Mouse (Mus musculus): Measurements from ENCODE around the gene Rbfox1. TPM values are rescaled to one million over a fixed set of nuclear protein-coding genes. Genes with fewer than 3 reads are reported as not detected.

Gene Rbfox1
- polyA plus RNA-seq, 1 experiment = 4.0 TPM

DNA sequence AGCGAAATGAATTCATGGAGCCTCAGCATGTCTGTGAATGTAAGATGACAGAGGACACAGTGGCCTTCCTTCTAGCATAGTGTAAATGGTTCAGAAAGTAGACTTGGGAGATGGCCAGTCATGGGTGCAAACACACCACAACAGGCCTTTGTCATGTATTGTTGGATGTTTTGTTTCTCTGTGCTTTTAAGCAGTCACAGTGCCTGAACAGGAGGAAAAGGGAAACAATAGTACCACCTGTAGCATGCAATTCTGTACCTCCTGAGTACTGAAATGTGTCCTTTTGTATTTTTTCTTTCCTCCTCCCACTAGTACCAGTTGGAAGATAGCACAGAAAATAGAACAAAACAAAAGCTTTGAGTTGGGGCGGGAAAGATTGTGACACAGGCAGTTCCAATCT, 968.6 kb downstream of the Rbfox1 start:
- Histone ChIP-seq H3K4me1 (ENCODE audit: control insufficient read depth, insufficient read depth, low read length) (no peaks in the 10 kb centered on the region), H3K4me3 (replicated peaks; ENCODE audit: extremely low read depth, low read depth, low read length) (no peak overlapping the region)
- no peak for DNase-seq
- 83% methylated on average over 2 of the region's 2 CpGs for WGBS
- TF ChIP-seq POLR2A (IDR thresholded peaks at IDR 0.05; ENCODE audit: borderline replicate concordance, extremely low read depth, low read depth, low read length) = no peak
- no peak for TF ChIP-seq CTCF (IDR thresholded peaks at IDR 0.05; ENCODE audit: insufficient read depth, low read length)

DNA sequence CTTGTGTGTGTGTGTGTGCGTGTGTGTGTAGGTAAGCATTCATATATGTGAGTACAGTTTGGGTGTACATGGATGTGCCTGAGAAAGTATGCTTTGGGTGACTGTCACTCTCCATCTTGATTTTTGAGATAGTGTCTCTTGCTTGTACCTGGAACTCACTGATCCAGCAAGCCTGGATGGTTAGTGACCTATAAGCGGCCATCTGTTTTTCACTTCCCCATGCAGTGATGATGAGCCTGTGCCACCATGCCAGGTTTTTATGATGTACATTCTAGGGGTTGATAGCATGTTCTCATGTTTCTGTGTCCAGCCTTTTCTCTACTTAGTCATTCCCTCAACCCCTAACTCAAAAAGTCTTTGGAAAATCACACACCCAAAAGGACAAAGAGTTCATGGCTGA, 976.5 kb downstream of the Rbfox1 start:
- Histone ChIP-seq H3K4me1 (ENCODE audit: control insufficient read depth, insufficient read depth, low read length) (no peaks in the 10 kb centered on the region), H3K4me3 (replicated peaks; ENCODE audit: extremely low read depth, low read depth, low read length) (no peak overlapping the region)
- TF ChIP-seq POLR2A (IDR thresholded peaks at IDR 0.05; ENCODE audit: borderline replicate concordance, extremely low read depth, low read depth, low read length) = no peak
- TF ChIP-seq CTCF (IDR thresholded peaks at IDR 0.05; ENCODE audit: insufficient read depth, low read length) = no peak
- WGBS = 93% methylated on average over 2 of the region's 2 CpGs
- no peak for DNase-seq

DNA sequence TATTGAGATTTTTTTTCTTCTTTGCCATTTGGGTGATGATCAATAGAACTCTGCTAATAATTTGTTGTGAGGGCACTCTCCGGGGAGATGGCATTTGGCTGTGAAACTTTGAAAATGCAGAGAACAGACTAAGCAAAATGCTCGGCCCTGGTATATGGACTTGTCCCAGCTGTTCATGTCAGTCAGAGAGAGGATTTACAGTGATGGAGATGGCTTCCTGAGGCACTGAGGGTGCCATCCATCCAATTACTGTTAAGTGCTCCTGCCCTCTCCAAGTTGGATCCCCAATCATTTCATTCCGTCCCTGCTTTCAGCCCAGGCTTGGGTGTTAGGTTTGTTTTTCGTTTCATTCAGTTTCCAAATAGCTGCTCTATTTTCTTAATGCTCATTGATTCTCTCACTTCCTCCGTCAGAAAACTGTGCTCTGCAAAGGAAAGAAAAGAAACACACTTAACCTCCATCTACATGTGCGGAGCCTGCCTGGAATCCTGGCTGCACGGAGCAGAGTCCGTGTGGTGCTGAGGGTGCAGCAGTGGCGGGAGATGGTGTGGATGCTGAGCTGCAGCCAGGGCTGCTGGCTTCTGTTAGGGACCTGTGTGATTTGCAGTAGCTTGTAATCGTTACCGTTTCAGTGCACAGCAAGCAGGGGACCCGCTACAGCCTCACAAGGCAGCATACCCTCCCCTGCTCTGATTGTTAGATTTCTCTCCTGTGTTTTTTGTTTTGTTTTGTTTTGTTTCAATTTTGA, 997.7 kb downstream of the Rbfox1 start:
- Histone ChIP-seq H3K4me3 (replicated peaks; ENCODE audit: extremely low read depth, low read depth, low read length) (no peak overlapping the region), H3K4me1 (ENCODE audit: control insufficient read depth, insufficient read depth, low read length) (no peaks in the 10 kb centered on the region)
- TF ChIP-seq POLR2A (IDR thresholded peaks at IDR 0.05; ENCODE audit: borderline replicate concordance, extremely low read depth, low read depth, low read length) (no peak), CTCF (IDR thresholded peaks at IDR 0.05; ENCODE audit: insufficient read depth, low read length) (no peak)
- WGBS = 56% methylated on average over 12 of the region's 12 CpGs
- no peak for DNase-seq

DNA sequence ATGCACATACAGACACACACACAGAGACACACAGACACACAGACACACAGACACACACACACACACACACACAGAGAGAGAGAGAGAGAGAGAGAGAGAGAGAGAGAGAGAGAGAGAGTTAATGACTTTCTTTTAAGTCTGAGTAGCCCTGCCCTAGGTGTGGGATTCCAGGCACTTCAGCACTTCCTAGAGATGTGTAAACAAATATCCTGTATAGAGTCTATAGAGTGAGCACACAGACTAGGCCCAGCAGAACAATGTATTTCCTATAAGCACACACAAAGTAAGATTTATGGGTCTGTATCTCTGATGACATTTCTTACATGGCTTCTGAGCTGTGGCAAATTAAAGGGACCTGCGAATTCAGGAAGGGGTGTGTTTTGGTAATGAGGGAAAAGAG, 998.6 kb downstream of the Rbfox1 start:
- 50% methylated on average over 1 of the region's 1 CpGs for WGBS

DNA sequence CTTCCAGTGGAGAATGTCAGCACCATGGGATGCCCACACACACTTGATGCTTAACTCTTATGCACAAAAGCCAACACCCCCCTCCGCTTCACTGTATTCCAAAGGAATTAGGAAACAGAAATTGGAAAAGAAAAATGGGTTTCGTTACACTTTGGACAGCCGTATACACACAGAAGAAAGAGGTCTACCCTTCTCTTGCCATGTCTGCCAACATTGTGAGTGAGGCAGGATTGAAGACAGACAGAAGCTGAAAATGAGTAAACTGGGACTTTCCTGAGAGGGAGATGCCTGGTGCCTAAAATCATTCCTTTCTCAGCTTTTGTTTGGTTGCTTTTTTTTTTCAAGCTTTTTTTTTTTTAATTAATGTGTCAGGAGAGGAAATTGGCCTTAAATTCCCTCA, 1000.5 kb downstream of the Rbfox1 start:
- DNase-seq = no peak
- no peak overlapping the region for H3K4me3 ChIP-seq (replicated peaks; ENCODE audit: extremely low read depth, low read depth, low read length)
- 78% methylated on average over 3 of the region's 3 CpGs for WGBS
- TF ChIP-seq POLR2A (IDR thresholded peaks at IDR 0.05; ENCODE audit: borderline replicate concordance, extremely low read depth, low read depth, low read length) (no peak), CTCF (IDR thresholded peaks at IDR 0.05; ENCODE audit: insufficient read depth, low read length) (no peak)
- peaks cover 5% of the 10 kb centered on the region; the same call in 1 of the 2 replicates for H3K4me1 ChIP-seq (ENCODE audit: control insufficient read depth, insufficient read depth, low read length)

More for the DNA sequence above, 998.6 kb downstream of the Rbfox1 start:
- DNase-seq = no peak
- Histone ChIP-seq H3K4me3 (replicated peaks; ENCODE audit: extremely low read depth, low read depth, low read length) (no peak overlapping the region), H3K4me1 (ENCODE audit: control insufficient read depth, insufficient read depth, low read length) (no peaks in the 10 kb centered on the region)
- TF ChIP-seq CTCF (IDR thresholded peaks at IDR 0.05; ENCODE audit: insufficient read depth, low read length) = no peak
- no peak for TF ChIP-seq POLR2A (IDR thresholded peaks at IDR 0.05; ENCODE audit: borderline replicate concordance, extremely low read depth, low read depth, low read length)

DNA sequence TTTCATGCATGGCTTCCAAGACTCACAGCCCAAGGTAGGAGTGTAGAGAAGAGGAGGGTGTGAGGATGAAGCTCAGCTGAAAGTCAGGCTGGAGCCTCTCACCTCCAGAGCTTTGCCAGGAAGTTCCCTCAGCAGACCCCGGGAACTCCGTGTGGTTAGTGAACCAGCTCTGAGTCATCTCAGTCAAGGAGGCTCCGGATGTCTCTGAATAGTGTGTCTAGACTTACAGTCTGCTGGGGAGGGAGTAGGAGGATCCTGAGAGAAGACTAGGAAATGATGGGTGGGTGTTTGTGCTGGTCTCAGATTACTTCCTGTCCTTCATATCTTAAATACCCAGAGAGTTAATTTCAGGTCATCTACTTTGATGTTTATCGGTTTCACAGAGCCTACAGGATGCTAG, 1004.1 kb downstream of the Rbfox1 start:
- H3K4me1 ChIP-seq (ENCODE audit: control insufficient read depth, insufficient read depth, low read length) = peaks cover 5% of the 10 kb centered on the region; the same call in 1 of the 2 replicates
- no peak for TF ChIP-seq CTCF (IDR thresholded peaks at IDR 0.05; ENCODE audit: insufficient read depth, low read length)
- no peak for TF ChIP-seq POLR2A (IDR thresholded peaks at IDR 0.05; ENCODE audit: borderline replicate concordance, extremely low read depth, low read depth, low read length)
- no peak for DNase-seq
- WGBS = 15% methylated on average over 4 of the region's 4 CpGs
- no peak overlapping the region for H3K4me3 ChIP-seq (replicated peaks; ENCODE audit: extremely low read depth, low read depth, low read length)

DNA sequence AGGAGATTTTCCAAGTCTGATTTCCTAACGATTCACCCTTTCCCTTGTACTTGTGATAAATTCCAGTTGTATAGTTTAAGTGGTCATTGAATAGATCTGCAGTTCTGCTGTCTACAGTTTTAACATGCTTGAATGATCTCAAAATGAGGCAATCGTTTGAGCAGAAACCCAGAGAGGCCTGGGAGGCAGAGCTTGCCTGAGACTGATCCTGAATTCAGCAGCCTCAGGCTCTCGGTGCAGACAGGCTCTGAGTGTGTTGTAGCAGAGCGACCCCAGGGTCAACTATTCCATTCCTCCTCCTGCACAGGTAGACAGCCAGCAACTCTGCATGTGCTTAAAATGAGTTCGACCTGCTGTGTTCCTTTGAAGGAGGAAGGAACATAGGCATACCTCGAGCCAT, 1012.6 kb downstream of the Rbfox1 start:
- Histone ChIP-seq H3K4me1 (ENCODE audit: control insufficient read depth, insufficient read depth, low read length) (peaks cover 7% of the 10 kb centered on the region), H3K4me3 (replicated peaks; ENCODE audit: extremely low read depth, low read depth, low read length) (no peak overlapping the region)
- WGBS = 77% methylated on average over 6 of the region's 6 CpGs
- DNase-seq = no peak
- TF ChIP-seq CTCF (IDR thresholded peaks at IDR 0.05; ENCODE audit: insufficient read depth, low read length) = no peak
- no peak for TF ChIP-seq POLR2A (IDR thresholded peaks at IDR 0.05; ENCODE audit: borderline replicate concordance, extremely low read depth, low read depth, low read length)

DNA sequence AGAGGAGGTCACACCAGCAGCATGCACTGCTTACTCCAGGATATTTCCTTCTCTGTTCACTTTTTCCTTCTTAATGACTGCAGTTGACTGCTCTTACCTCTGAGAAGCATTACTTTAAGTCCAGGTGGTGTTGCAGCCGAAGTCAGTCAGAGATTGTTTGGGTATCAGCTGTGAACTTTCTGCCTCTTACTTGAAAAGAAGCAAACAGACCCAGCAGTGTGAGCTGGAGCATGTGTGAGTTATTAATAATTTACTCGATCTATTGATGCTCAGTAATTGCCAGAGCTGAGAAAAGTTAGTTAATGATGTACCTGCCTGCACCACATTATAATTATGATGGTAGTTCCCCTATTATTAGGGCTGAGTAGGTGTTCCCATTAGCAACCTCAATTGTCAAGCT, 1014.9 kb downstream of the Rbfox1 start:
- 39% methylated on average over 2 of the region's 2 CpGs for WGBS
- Histone ChIP-seq H3K4me3 (replicated peaks; ENCODE audit: extremely low read depth, low read depth, low read length) (no peak overlapping the region), H3K4me1 (ENCODE audit: control insufficient read depth, insufficient read depth, low read length) (peaks cover 7% of the 10 kb centered on the region)
- TF ChIP-seq POLR2A (IDR thresholded peaks at IDR 0.05; ENCODE audit: borderline replicate concordance, extremely low read depth, low read depth, low read length) (no peak), CTCF (IDR thresholded peaks at IDR 0.05; ENCODE audit: insufficient read depth, low read length) (no peak)
- DNase-seq = no peak

DNA sequence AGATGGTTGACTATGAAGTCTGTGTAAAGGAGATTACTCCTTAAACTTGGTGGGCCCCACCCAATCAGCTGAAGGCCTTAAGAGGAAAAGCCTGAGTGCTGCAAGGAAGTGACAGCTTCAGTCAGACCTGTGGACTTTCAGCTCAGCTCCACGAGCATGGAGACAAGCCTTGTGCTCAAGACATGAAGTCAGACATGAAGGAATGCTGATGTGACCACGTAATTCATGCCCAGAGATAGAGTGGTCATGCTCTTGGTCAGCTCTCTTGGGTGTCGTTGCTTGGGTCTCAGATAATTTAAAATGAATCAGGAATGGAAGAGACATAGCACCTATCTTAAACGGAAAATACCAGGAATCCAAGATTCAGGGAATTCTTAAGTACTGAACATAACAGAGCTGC, 1019.8 kb downstream of the Rbfox1 start:
- Histone ChIP-seq H3K4me1 (ENCODE audit: control insufficient read depth, insufficient read depth, low read length) (peaks cover 4% of the 10 kb centered on the region), H3K4me3 (replicated peaks; ENCODE audit: extremely low read depth, low read depth, low read length) (no peak overlapping the region)
- WGBS = 60% methylated on average over 4 of the region's 4 CpGs
- no peak for TF ChIP-seq POLR2A (IDR thresholded peaks at IDR 0.05; ENCODE audit: borderline replicate concordance, extremely low read depth, low read depth, low read length)
- TF ChIP-seq CTCF (IDR thresholded peaks at IDR 0.05; ENCODE audit: insufficient read depth, low read length) = no peak
- DNase-seq = no peak

DNA sequence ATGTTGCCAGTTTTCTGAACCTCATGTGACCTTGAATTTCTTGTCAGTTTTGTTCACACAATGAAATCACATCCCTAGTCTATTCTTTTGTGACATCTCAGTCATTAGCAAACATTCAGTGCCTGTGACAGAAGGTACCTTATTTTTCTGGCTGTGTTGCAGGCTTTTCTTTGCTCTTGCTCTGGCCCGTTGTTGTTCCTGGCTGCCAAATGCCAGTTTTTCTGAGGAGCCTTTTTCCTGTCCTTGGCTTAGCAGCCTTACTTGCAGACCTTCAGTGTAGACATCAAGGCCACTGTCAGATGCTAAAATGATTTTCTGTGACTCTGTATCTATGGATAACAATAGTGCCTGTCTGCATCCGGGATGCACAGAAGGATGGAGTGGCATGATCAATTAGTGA, 1020.8 kb downstream of the Rbfox1 start:
- TF ChIP-seq CTCF (IDR thresholded peaks at IDR 0.05; ENCODE audit: insufficient read depth, low read length) (no peak), POLR2A (IDR thresholded peaks at IDR 0.05; ENCODE audit: borderline replicate concordance, extremely low read depth, low read depth, low read length) (no peak)
- 51% methylated on average over 2 of the region's 2 CpGs for WGBS
- no peak for DNase-seq
- no peak overlapping the region for H3K4me3 ChIP-seq (replicated peaks; ENCODE audit: extremely low read depth, low read depth, low read length)
- no peaks in the 10 kb centered on the region; the same call in none of the 2 replicates for H3K4me1 ChIP-seq (ENCODE audit: control insufficient read depth, insufficient read depth, low read length)

Measured in lung, adult 2 months (tissue).